Mouse (Mus musculus) cerebellum, postnatal 4 days (tissue): ENCODE data around the gene 4930519G04Rik.
A peak's percentile ranks its signal among the peaks of the same experiment; 100 is the strongest.
"Not testable (repeated sequence)": the region's sequence is repeated elsewhere in the genome, so short reads cannot be mapped to it uniquely, and the experiment has no call there.

Experiments
- DNase-seq, 2 experiments: peaks; one replicate each; pipeline ENCODE4 v3.0.0; 2022; ENCODE audit warnings: low spot score in 2 of 2, mixed read lengths in 1 of 2

4930519G04Rik gene

GRCm38 (mm10) chr5:114842155-114842554 lies 11.3 kb upstream of the 4930519G04Rik start:
- not testable (repeated sequence) for DNase-seq

- DNase-seq, result no peak
Measured at GRCm38 (mm10) chr5:114842674-114843073, 10.8 kb upstream of the 4930519G04Rik start.

- DNase-seq, result not testable (repeated sequence)
Measured at GRCm38 (mm10) chr5:114844371-114844770, 9.1 kb upstream of the 4930519G04Rik start.

- DNase-seq, result no peak
Measured at GRCm38 (mm10) chr5:114851565-114852236, 1.8 kb upstream of the 4930519G04Rik start.

- no peak for DNase-seq
Measured at GRCm38 (mm10) chr5:114858582-114858981, 5.1 kb downstream of the 4930519G04Rik start, which contains the start of gene Gm9936. Gene Gm9936 (minus strand): TSS chr5:114858682.

GRCm38 (mm10) chr5:114859253-114859652 lies 5.8 kb downstream of the 4930519G04Rik start:
- DNase-seq, result peak; percentile 61 to 82

GRCm38 (mm10) chr5:114861730-114862129 lies 8.3 kb downstream of the 4930519G04Rik start:
- no peak for DNase-seq

GRCm38 (mm10) chr5:114864813-114865212 lies 11.3 kb downstream of the 4930519G04Rik start:
- no peak for DNase-seq

GRCm38 (mm10) chr5:114865279-114865678 lies 11.8 kb downstream of the 4930519G04Rik start:
- no peak for DNase-seq

GRCm38 (mm10) chr5:114875858-114876257 lies 22.4 kb downstream of the 4930519G04Rik start:
- DNase-seq, result no peak

GRCm38 (mm10) chr5:114876331-114876730 lies 22.9 kb downstream of the 4930519G04Rik start:
- no peak for DNase-seq

GRCm38 (mm10) chr5:114877487-114877886 lies 24.0 kb downstream of the 4930519G04Rik start:
- no peak for DNase-seq

- no peak for DNase-seq
Measured at GRCm38 (mm10) chr5:114879399-114879798, 25.9 kb downstream of the 4930519G04Rik start.

GRCm38 (mm10) chr5:114882319-114882718 lies 28.9 kb downstream of the 4930519G04Rik start:
- not testable (repeated sequence) for DNase-seq

GRCm38 (mm10) chr5:114883022-114883421 lies 29.6 kb downstream of the 4930519G04Rik start:
- no peak for DNase-seq

GRCm38 (mm10) chr5:114886801-114887200 lies 33.3 kb downstream of the 4930519G04Rik start:
- DNase-seq, result no peak

GRCm38 (mm10) chr5:114888995-114889394 lies 35.5 kb downstream of the 4930519G04Rik start:
- DNase-seq, result no peak

- DNase-seq, result no peak
Measured at GRCm38 (mm10) chr5:114895542-114895941, 42.1 kb downstream of the 4930519G04Rik start.

GRCm38 (mm10) chr5:114896688-114897373 lies 43.4 kb downstream of the 4930519G04Rik start, which contains the start of gene Oasl2:
Gene Oasl2 (plus strand): TSS chr5:114896936.
- no peak for DNase-seq

GRCm38 (mm10) chr5:114897374-114897793 lies 43.9 kb downstream of the 4930519G04Rik start:
- DNase-seq, result no peak

- no peak for DNase-seq
Measured at GRCm38 (mm10) chr5:114898857-114899256, 45.4 kb downstream of the 4930519G04Rik start.

- DNase-seq, result peak in 1 of 2 experiments; percentile 64
Measured at GRCm38 (mm10) chr5:114902413-114902812, 48.9 kb downstream of the 4930519G04Rik start.
